Mouse (Mus musculus) inflammation-experienced regulatory T-cells, adult 16 weeks (primary cell): Measurements from ENCODE around the gene Tmsb15b2. TPM values are rescaled to one million over a fixed set of nuclear protein-coding genes. Genes with fewer than 3 reads are reported as not detected.

Experiments used
- polyA plus RNA-seq: library from polyadenylated mRNA; unstranded; fragments of 100-300 nt; shearing (Covaris generic); gene quantifications from one replicate; pipeline ENCODE4 v1.2.1, GENCODE M21; 2017

Gene Tmsb15b2
- 65.9 TPM for polyA plus RNA-seq

DNA sequence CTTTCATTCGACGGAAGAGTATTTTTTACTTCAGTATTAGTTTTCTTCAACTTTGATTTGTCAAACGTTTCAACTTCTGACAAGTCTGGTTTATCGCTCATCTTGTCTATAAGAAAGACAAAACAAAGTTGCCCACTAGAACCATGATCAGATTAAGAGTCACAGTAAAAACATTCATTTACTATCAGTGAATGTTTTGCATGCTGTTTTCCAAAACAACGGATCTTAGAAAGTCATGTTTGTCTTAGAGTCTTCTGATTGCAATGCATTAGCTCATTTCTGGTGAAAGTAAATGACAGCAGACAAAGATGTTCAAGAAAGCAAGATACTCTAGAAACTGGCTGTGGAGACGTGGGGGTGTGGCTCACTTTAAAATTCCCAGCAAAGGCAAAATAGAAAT lies at the start of gene Tmsb15b2:
Gene Tmsb15b2, minus strand, starts transcription at position 101 of the 400 bp plus-strand sequence.

DNA sequence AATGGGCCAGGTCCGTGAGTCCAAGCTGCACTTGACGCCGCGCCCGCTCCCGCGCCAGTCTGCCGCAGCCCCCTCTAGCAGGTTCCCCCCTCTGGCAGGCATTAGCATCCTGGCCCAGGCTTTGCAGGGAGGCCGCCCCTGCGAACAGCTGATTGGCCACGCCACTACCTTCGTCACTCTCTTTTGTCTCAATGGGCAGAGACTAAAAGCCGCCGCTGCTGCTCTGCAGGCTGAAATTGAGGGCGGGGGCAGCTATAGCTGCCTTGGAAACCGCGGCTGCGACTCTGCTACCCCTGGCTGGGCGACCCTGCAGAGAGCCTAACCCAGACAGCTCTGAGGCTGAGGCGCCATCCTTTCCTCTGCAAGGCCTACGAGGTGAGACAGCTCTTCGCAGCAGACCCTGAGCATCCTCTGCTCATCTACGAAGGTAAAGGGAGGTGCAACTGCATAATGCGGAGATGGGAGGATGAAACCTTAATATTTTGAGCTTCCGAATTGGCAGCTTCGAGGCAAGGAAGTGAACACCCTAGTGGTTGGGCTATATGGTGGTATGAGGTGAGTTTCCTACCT lies 17.8 kb upstream of the Tmsb15b2 start, which contains the start of gene Zcchc18:
Gene Zcchc18, plus strand, starts transcription at position 178 of the 570 bp plus-strand sequence.

GRCm38 (mm10) chrX:136976424-136977084 lies 1.3 kb upstream of the Tmsb15b2 start, which contains the start of the genes Tmsb15l and Tmsb15b1:
Gene Tmsb15l (minus strand): TSS chrX:136976869.
Gene Tmsb15b1 (minus strand): TSS chrX:136976874.

DNA sequence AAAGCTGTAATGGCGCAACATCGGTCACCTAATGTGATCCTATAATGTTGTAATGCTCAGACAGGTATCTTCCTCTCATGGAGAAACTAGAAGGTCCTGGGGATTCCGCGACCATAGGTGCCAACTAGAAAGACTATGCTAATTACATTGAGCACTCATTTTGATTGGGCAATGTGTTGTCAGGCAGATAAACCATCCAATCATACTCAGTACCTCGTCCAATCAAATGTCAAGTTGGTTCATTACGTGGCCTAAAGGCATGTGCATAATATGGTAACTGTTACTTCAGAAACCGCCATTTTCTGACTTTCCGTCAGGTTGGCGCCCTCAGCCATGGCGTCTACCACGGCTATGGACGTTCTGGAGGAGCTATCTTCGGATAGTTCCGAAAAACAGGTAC lies 48.3 kb downstream of the Tmsb15b2 start, which contains the start of gene H2bfm:
Gene H2bfm, plus strand, starts transcription at position 295 of the 400 bp plus-strand sequence.

Other genes starting within 250 kb of the Tmsb15b2 start
- 93.0 TPM for gene Morf4l2, start 231.8 kb downstream of the Tmsb15b2 start, polyA plus RNA-seq
- not detected for gene Glra4, start 195.4 kb downstream of the Tmsb15b2 start, polyA plus RNA-seq
- 3.0 TPM for gene Plp1, start 152.8 kb downstream of the Tmsb15b2 start, polyA plus RNA-seq
- gene Rab9b, start 106.7 kb downstream of the Tmsb15b2 start, polyA plus RNA-seq = not detected
- not detected for gene H2bfm, start 48.2 kb downstream of the Tmsb15b2 start, polyA plus RNA-seq
- 5.0 TPM for gene Tmsb15l, start 1.4 kb upstream of the Tmsb15b2 start, polyA plus RNA-seq
- 24.3 TPM for gene Tmsb15b1, start 1.4 kb upstream of the Tmsb15b2 start, polyA plus RNA-seq
- gene Zcchc18, start 17.7 kb upstream of the Tmsb15b2 start, polyA plus RNA-seq = 67.7 TPM
- gene Slc25a53, start 62.8 kb upstream of the Tmsb15b2 start, polyA plus RNA-seq = 20.4 TPM
- 5.7 TPM for gene Fam199x, start 74.1 kb upstream of the Tmsb15b2 start, polyA plus RNA-seq
- not detected for gene Esx1, start 146.6 kb upstream of the Tmsb15b2 start, polyA plus RNA-seq